Mouse (Mus musculus): ENCODE data around the gene Chgb. TPM values are rescaled to one million over a fixed set of nuclear protein-coding genes. Genes with fewer than 3 reads are reported as not detected.

The Chgb gene
- total and polyA plus RNA-seq, 2 experiments from 2014 or later = 0.15 TPM; not detected in 1

- Histone ChIP-seq H3K27me3 (ENCODE audit: control insufficient read depth, insufficient read depth, low read length) (no peaks in the 10 kb centered on the region), H3K36me3 (replicated peaks; ENCODE audit: control insufficient read depth, insufficient read depth, low read length) (no peaks in the 10 kb centered on the region), H3K9ac (replicated peaks; ENCODE audit: low read depth, low read length) (no peak overlapping the region), H3K27ac (ENCODE audit: low read depth) (no peak overlapping the region), H3K4me1 (ENCODE audit: control insufficient read depth, insufficient read depth) (no peaks in the 10 kb centered on the region), H3K4me3 (ENCODE audit: low read depth, low read length) (no peak overlapping the region), H3K4me2 (ENCODE audit: low read depth, low read length) (no peak overlapping the region), H3K9me3 (replicated peaks; ENCODE audit: control insufficient read depth, low read length) (no peaks in the 10 kb centered on the region)
- DNase-seq (ENCODE audit: low spot score) = no peak
- WGBS = 90% methylated on average over 5 of the region's 5 CpGs
- no peak for TF ChIP-seq EP300 (IDR thresholded peaks at IDR 0.05; ENCODE audit: low read depth)
- TF ChIP-seq CTCF (IDR thresholded peaks at IDR 0.05; ENCODE audit: low read depth) = no peak
- no peak for ATAC-seq (ENCODE audit: insufficient read depth, low read depth)
These were observed 36.2 kb upstream of the Chgb start for GRCm38 (mm10) chr2:132744866-132745265.

- no peak for DNase-seq (ENCODE audit: low spot score)
- Histone ChIP-seq H3K4me2 (ENCODE audit: low read depth, low read length) (no peak overlapping the region), H3K27ac (ENCODE audit: low read depth) (no peak overlapping the region), H3K9me3 (replicated peaks; ENCODE audit: control insufficient read depth, low read length) (no peaks in the 10 kb centered on the region), H3K4me3 (ENCODE audit: low read depth, low read length) (no peak overlapping the region), H3K36me3 (replicated peaks; ENCODE audit: control insufficient read depth, insufficient read depth, low read length) (no peaks in the 10 kb centered on the region), H3K4me1 (ENCODE audit: control insufficient read depth, insufficient read depth) (no peaks in the 10 kb centered on the region), H3K27me3 (ENCODE audit: control insufficient read depth, insufficient read depth, low read length) (no peaks in the 10 kb centered on the region), H3K9ac (replicated peaks; ENCODE audit: low read depth, low read length) (no peak overlapping the region)
- no peak for TF ChIP-seq CTCF (IDR thresholded peaks at IDR 0.05; ENCODE audit: low read depth)
- TF ChIP-seq EP300 (IDR thresholded peaks at IDR 0.05; ENCODE audit: low read depth) = no peak
- WGBS = 86% methylated on average over 3 of the region's 3 CpGs
- ATAC-seq (ENCODE audit: insufficient read depth, low read depth) = no peak
These were observed 35.0 kb upstream of the Chgb start for GRCm38 (mm10) chr2:132746108-132746507.

DNA sequence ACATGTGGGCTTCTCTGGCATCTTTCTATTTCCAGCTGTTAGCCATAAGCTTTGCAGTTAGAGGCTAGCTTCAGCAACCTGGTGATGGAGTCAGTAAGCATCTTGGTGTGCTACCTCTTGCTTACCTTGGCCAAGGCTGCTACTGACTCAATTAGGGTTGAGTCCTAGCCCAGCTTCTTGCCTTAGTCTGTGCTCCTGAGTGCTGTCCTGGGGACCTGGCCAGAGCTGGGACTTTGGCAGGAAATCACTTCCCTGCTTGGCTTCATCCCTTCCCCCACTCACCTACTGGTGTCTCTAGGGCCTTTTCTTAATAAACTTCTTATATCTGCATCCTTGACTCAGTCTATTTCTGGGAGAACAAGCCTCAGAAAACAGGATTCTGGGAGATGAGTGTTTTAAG is 30.4 kb upstream of the Chgb start:
- H3K4me1 ChIP-seq (ENCODE audit: control insufficient read depth, insufficient read depth) = peaks cover 7% of the 10 kb centered on the region; the same call in 1 of the 2 replicates
- TF ChIP-seq CTCF (IDR thresholded peaks at IDR 0.05; ENCODE audit: low read depth) = no peak
- TF ChIP-seq EP300 (IDR thresholded peaks at IDR 0.05; ENCODE audit: low read depth) = no peak
- H3K9me3 ChIP-seq (replicated peaks; ENCODE audit: control insufficient read depth, low read length) = no peaks in the 10 kb centered on the region
- H3K4me3 ChIP-seq (ENCODE audit: low read depth, low read length) = no peak overlapping the region
- no peak for DNase-seq (ENCODE audit: low spot score)
- no peak for ATAC-seq (ENCODE audit: insufficient read depth, low read depth)
- H3K27me3 ChIP-seq (ENCODE audit: control insufficient read depth, insufficient read depth, low read length) = no peaks in the 10 kb centered on the region
- no peak overlapping the region for H3K9ac ChIP-seq (replicated peaks; ENCODE audit: low read depth, low read length)
- H3K4me2 ChIP-seq (ENCODE audit: low read depth, low read length) = no peak overlapping the region
- no peak overlapping the region for H3K27ac ChIP-seq (ENCODE audit: low read depth)
- H3K36me3 ChIP-seq (replicated peaks; ENCODE audit: control insufficient read depth, insufficient read depth, low read length) = no peaks in the 10 kb centered on the region

DNA sequence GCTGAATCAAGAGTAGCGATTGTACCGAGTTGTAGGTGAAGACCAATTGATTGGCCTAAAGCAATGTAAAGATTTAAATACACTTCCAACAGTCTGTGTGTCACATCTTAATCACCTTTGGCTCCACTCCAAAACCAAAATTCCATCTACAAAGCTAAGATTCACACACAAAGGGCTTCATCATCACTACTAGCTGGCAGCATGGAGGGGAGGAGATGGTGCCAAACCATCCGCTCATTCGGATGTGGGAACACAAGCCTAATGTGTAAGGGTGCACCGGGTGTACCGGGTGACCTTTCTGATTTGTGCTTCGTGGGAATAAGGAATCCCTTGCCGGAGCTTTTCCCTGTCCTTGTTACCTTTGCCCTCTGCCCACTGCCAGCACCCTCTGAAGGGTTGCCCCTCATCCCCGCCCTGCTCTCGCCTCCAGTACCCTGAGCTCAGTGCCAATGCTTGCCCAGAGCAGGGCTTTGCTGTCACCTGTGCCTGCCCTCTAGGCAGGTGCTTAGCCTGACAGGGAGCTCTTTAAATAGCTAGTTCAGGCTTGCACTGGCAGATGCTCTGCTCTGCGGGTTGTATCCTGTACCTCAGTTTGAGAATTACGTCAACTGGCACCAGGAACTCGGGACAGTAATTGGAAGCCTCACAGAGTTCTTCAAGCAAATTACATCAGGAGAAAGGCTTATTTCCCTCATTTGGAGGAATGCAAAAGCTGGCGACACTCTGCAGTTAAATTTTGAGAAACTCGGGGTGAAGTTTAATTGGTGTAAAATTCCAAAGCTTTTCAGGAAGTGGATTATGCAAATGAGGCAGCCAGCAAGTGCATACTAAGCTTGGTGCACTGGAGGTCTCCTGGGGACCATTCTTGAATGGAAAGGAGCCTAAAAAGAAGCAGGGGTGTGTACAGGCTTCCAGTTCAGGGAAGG is 29.7 kb upstream of the Chgb start:
- Histone ChIP-seq H3K27ac (ENCODE audit: low read depth) (no peak overlapping the region), H3K9ac (replicated peaks; ENCODE audit: low read depth, low read length) (no peak overlapping the region), H3K4me2 (ENCODE audit: low read depth, low read length) (no peak overlapping the region), H3K36me3 (replicated peaks; ENCODE audit: control insufficient read depth, insufficient read depth, low read length) (no peaks in the 10 kb centered on the region), H3K4me3 (ENCODE audit: low read depth, low read length) (no peak overlapping the region), H3K9me3 (replicated peaks; ENCODE audit: control insufficient read depth, low read length) (no peaks in the 10 kb centered on the region), H3K4me1 (ENCODE audit: control insufficient read depth, insufficient read depth) (peaks cover 7% of the 10 kb centered on the region; the same call in 1 of the 2 replicates), H3K27me3 (ENCODE audit: control insufficient read depth, insufficient read depth, low read length) (no peaks in the 10 kb centered on the region)
- DNase-seq (ENCODE audit: low spot score) (no peak), ATAC-seq (ENCODE audit: insufficient read depth, low read depth) (no peak)
- TF ChIP-seq CTCF (IDR thresholded peaks at IDR 0.05; ENCODE audit: low read depth) = no peak
- WGBS = 73% methylated on average over 15 of the region's 15 CpGs

DNA sequence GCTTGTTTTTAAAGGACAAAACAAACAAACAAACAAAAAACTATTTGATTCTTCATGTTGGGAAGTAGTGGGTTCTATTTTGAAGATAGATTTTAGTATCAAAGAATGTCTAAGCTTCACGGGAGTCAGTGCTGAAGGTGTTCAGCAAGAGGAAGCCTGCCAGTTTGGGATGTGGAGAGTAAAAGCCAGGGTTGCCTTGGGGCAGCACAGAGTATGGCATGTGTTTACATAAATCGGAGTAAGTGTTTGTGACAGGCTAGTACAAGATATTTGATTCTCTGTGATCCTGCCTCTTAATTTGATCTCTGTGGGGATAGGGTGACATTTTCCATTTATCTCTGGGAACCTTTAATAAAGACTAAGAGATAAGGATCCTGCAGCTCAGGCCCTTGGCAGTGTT is 28.7 kb upstream of the Chgb start:
- Histone ChIP-seq H3K4me2 (ENCODE audit: low read depth, low read length) (no peak overlapping the region), H3K27me3 (ENCODE audit: control insufficient read depth, insufficient read depth, low read length) (no peaks in the 10 kb centered on the region), H3K36me3 (replicated peaks; ENCODE audit: control insufficient read depth, insufficient read depth, low read length) (no peaks in the 10 kb centered on the region), H3K4me3 (ENCODE audit: low read depth, low read length) (no peak overlapping the region), H3K4me1 (ENCODE audit: control insufficient read depth, insufficient read depth) (peaks cover 7% of the 10 kb centered on the region; the same call in 1 of the 2 replicates), H3K9ac (replicated peaks; ENCODE audit: low read depth, low read length) (no peak overlapping the region), H3K9me3 (replicated peaks; ENCODE audit: control insufficient read depth, low read length) (no peaks in the 10 kb centered on the region), H3K27ac (ENCODE audit: low read depth) (no peak overlapping the region)
- 55% methylated on average over 2 of the region's 2 CpGs for WGBS
- ATAC-seq (ENCODE audit: insufficient read depth, low read depth) (no peak), DNase-seq (ENCODE audit: low spot score) (no peak)
- TF ChIP-seq CTCF (IDR thresholded peaks at IDR 0.05; ENCODE audit: low read depth) = no peak
- no peak for TF ChIP-seq EP300 (IDR thresholded peaks at IDR 0.05; ENCODE audit: low read depth)
